Mouse (Mus musculus) midbrain, embryonic 13.5 days (tissue): Measurements from ENCODE around the gene Asxl1. TPM values are rescaled to one million over a fixed set of nuclear protein-coding genes. Genes with fewer than 3 reads are reported as not detected.

ENCODE experiments used
- ATAC-seq: fragments of 200-750 bp; cut with Nextera tagmentation; 2 replicates; pipeline ENCODE4 v1.8.0; 2017; ENCODE audit warnings: mild to moderate bottlenecking, moderate TSS enrichment, moderate library complexity
- H3K27ac ChIP-seq: fragments of 300-500 bp; sonication (generic); 2 replicates; pipeline ENCODE4 v1.5.1; 2015; ENCODE audit warnings: inconsistent platforms, mild to moderate bottlenecking, moderate library complexity
- H3K27me3 ChIP-seq: fragments of 300-500 bp; sonication (generic); 2 replicates; pipeline ENCODE4 v1.6.1; 2015; ENCODE audit warnings: mild to moderate bottlenecking, inconsistent platforms
- H3K36me3 ChIP-seq: fragments of 300-500 bp; sonication (generic); 2 replicates; pipeline ENCODE4 v1.6.1; 2015; ENCODE audit warnings: mild to moderate bottlenecking, inconsistent platforms
- H3K4me1 ChIP-seq: fragments of 300-500 bp; sonication (generic); replicated peaks from 2 replicates; pipeline ENCODE4 v1.6.1; 2015; ENCODE audit warnings: inconsistent platforms
- H3K4me2 ChIP-seq: fragments of 300-500 bp; sonication (generic); replicated peaks from 2 replicates; pipeline ENCODE4 v1.6.1; 2015; ENCODE audit warnings: moderate library complexity, mild to moderate bottlenecking, inconsistent platforms
- H3K4me3 ChIP-seq: fragments of 300-500 bp; sonication (generic); replicated peaks from 2 replicates; pipeline ENCODE4 v1.5.1; 2015; ENCODE audit warnings: mild to moderate bottlenecking, inconsistent platforms
- H3K9ac ChIP-seq: fragments of 300-500 bp; sonication (generic); replicated peaks from 2 replicates; pipeline ENCODE4 v1.6.1; 2015; ENCODE audit warnings: mild to moderate bottlenecking, inconsistent platforms
- H3K9me3 ChIP-seq: fragments of 300-500 bp; sonication (generic); 2 replicates; pipeline ENCODE4 v1.6.1; 2016; ENCODE audit warnings: mild to moderate bottlenecking, inconsistent platforms
- WGBS: fragments of 180-500 bp; shearing (Covaris S2); methylation state at CpG from one replicate; pipeline ENCODE4 v1.1.7; 2015; 5-methylcytosine and 5-hydroxymethylcytosine counted together
- polyA plus RNA-seq: library from polyadenylated mRNA; unstranded; fragments of >200 nt; fragmentation: Nextera tagmentation; extraction: Ambion mirVana; gene quantifications from 2 replicates; pipeline ENCODE4 v1.2.1, GENCODE M21; 2015

Gene Asxl1
- polyA plus RNA-seq, 1 experiment from 2014 or later, result 10.4 TPM

- H3K36me3 ChIP-seq, result peaks cover 60% of the 10 kb centered on the region
- H3K27me3 ChIP-seq, result no peaks in the 10 kb centered on the region
- H3K9me3 ChIP-seq, result no peaks in the 10 kb centered on the region
- peaks cover 70% of the 10 kb centered on the region for H3K4me1 ChIP-seq
- H3K4me3 ChIP-seq, result no peak overlapping the region
- no peak overlapping the region for H3K9ac ChIP-seq
- no peak overlapping the region for H3K4me2 ChIP-seq
- 13% methylated on average over 9 of the region's 9 CpGs for WGBS
- no peak for ATAC-seq
- 0 out of 2 replicates have a peak overlapping the region, but pooled peaks have one; percentile 1 for H3K27ac ChIP-seq
Measured at GRCm38 (mm10) chr2:153434880-153435831, 89.5 kb downstream of the Asxl1 start.

- Histone ChIP-seq H3K9ac (no peak overlapping the region; the same call in 1 of the 2 replicates), H3K27me3 (no peaks in the 10 kb centered on the region), H3K27ac (peak overlapping the region; percentile 19), H3K4me2 (peak overlapping the region; percentile 11; the same call in 1 of the 2 replicates), H3K9me3 (no peaks in the 10 kb centered on the region), H3K36me3 (peaks cover 44% of the 10 kb centered on the region), H3K4me1 (peaks cover 86% of the 10 kb centered on the region), H3K4me3 (no peak overlapping the region)
- 53% methylated on average over 6 of the region's 6 CpGs for WGBS
- ATAC-seq, result no peak
Measured at GRCm38 (mm10) chr2:153436641-153437305, 91.1 kb downstream of the Asxl1 start.

DNA sequence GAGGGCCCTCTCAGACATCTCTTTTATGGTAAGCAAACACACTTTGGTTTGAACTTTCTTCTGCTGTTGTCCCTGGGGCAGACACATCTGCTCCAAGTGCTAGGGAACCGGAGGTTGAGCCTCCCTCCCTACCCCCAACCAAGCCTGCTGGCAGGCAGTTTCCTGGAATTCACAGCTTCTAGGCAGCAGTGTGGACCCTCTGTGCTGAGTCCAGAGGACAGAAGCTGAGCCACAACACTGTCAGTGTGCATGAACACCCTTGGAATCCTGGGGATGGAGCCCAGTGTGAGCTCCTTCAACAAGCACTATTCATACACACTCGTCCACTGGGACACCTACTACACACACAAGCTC is 91.7 kb downstream of the Asxl1 start:
- 44% methylated on average over 2 of the region's 2 CpGs for WGBS
- Histone ChIP-seq H3K4me2 (peak overlapping the region; percentile 11), H3K9ac (no peak overlapping the region; the same call in 1 of the 2 replicates), H3K27me3 (no peaks in the 10 kb centered on the region), H3K9me3 (no peaks in the 10 kb centered on the region), H3K4me3 (no peak overlapping the region), H3K4me1 (peaks cover 90% of the 10 kb centered on the region), H3K27ac (peak overlapping the region; percentile 19), H3K36me3 (peaks cover 39% of the 10 kb centered on the region)
- no peak for ATAC-seq

- peaks cover 67% of the 10 kb centered on the region for H3K4me1 ChIP-seq
- WGBS, result 81% methylated on average over 2 of the region's 2 CpGs
- no peaks in the 10 kb centered on the region for H3K9me3 ChIP-seq
- peak overlapping the region; percentile 97; the same call in 1 of the 2 replicates for H3K9ac ChIP-seq
- H3K4me2 ChIP-seq, result peak overlapping the region; percentile 92
- peaks cover 9% of the 10 kb centered on the region for H3K36me3 ChIP-seq
- no peaks in the 10 kb centered on the region for H3K27me3 ChIP-seq
- H3K4me3 ChIP-seq, result 0 out of 2 replicates have a peak overlapping the region, but pooled peaks have one; percentile 95
- ATAC-seq, result no peak
- H3K27ac ChIP-seq, result 0 out of 2 replicates have a peak overlapping the region, but pooled peaks have one; percentile 4
Measured at GRCm38 (mm10) chr2:153440755-153441154, 95.1 kb downstream of the Asxl1 start.

GRCm38 (mm10) chr2:153441228-153441627 is 95.6 kb downstream of the Asxl1 start:
- Histone ChIP-seq H3K27me3 (no peaks in the 10 kb centered on the region), H3K9me3 (no peaks in the 10 kb centered on the region), H3K4me2 (peak overlapping the region; percentile 92), H3K4me3 (peak overlapping the region; percentile 95; the same call in 1 of the 2 replicates), H3K4me1 (peaks cover 62% of the 10 kb centered on the region), H3K9ac (peak overlapping the region; percentile 97; the same call in 1 of the 2 replicates), H3K27ac (0 out of 2 replicates have a peak overlapping the region, but pooled peaks have one; percentile 4), H3K36me3 (peaks cover 4% of the 10 kb centered on the region; the same call in 1 of the 2 replicates)
- WGBS, result 42% methylated on average over 3 of the region's 3 CpGs
- no peak for ATAC-seq

GRCm38 (mm10) chr2:153442720-153443119 is 97.1 kb downstream of the Asxl1 start:
- no peaks in the 10 kb centered on the region for H3K9me3 ChIP-seq
- WGBS, result 1% methylated on average over 5 of the region's 5 CpGs

GRCm38 (mm10) chr2:153443434-153444240 is 98.0 kb downstream of the Asxl1 start:
- H3K27ac ChIP-seq, result peak overlapping the region; percentile 98
- H3K27me3 ChIP-seq, result no peaks in the 10 kb centered on the region
- no peaks in the 10 kb centered on the region for H3K9me3 ChIP-seq
- H3K4me2 ChIP-seq, result peak overlapping the region; percentile 92
- peaks cover 43% of the 10 kb centered on the region for H3K4me1 ChIP-seq
- peak; percentile 69 for ATAC-seq
- no peaks in the 10 kb centered on the region for H3K36me3 ChIP-seq
- peak overlapping the region; percentile 97 for H3K9ac ChIP-seq
- H3K4me3 ChIP-seq, result peak overlapping the region; percentile 95
- WGBS, result under 1% methylated on average over 40 of the region's 59 CpGs

More at GRCm38 (mm10) chr2:153442720-153443119, 97.1 kb downstream of the Asxl1 start:
- ATAC-seq, result no peak
- Histone ChIP-seq H3K4me1 (peaks cover 53% of the 10 kb centered on the region), H3K9ac (peak overlapping the region; percentile 97), H3K4me3 (peak overlapping the region; percentile 95), H3K27me3 (no peaks in the 10 kb centered on the region), H3K36me3 (no peaks in the 10 kb centered on the region), H3K4me2 (peak overlapping the region; percentile 92), H3K27ac (peak overlapping the region; percentile 98)

DNA sequence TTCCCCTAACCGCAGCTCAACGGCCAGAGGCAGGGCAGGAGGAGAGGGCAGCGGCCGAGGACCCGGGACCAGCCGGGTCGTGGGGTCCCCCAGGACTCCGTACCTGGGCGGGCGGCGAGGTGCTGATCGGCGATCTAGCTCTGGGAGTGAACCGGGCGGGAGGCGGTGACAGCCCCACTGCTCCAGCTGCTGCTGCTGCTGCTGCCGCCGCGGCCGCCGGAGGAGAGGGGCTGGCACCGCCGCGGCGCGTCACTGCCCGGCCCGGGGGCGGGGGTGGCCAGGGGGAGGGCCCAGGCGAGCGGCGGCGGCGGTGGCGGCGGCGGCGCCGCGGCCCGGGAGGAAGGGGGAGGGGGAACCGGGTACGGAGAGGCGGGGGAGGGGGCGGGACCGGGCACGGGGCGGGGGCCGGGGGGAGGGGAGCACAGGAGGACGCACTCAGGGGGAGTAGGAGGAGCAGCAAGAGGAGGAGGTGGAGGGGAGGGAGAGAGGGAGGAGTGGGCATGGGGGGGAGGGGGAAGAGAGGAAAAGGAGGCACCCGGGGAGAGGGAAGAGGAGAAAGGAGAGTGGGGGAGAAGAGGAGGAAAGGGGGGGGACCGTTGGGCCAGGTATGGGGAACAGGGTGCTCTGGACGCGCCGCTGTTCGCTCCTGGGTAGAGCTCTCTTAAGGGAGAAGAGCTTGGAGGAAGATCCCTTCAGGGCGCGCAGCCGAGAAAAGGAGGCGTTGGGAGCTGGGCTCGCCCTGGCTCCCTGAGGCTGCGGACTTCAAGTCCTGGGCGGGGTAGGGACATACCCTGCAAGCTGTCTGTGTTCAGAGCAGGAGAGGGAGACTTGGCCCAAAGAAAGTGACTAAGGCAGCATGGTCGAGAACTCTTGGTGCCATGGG is 98.9 kb downstream of the Asxl1 start:
- Histone ChIP-seq H3K9ac (peak overlapping the region; percentile 97), H3K4me1 (peaks cover 40% of the 10 kb centered on the region), H3K4me2 (peak overlapping the region; percentile 92), H3K9me3 (no peaks in the 10 kb centered on the region), H3K27me3 (no peaks in the 10 kb centered on the region), H3K27ac (peak overlapping the region; percentile 98), H3K36me3 (no peaks in the 10 kb centered on the region), H3K4me3 (peak overlapping the region; percentile 95)
- ATAC-seq, result peak; percentile 71
- WGBS, result 2% methylated on average over 30 of the region's 64 CpGs

DNA sequence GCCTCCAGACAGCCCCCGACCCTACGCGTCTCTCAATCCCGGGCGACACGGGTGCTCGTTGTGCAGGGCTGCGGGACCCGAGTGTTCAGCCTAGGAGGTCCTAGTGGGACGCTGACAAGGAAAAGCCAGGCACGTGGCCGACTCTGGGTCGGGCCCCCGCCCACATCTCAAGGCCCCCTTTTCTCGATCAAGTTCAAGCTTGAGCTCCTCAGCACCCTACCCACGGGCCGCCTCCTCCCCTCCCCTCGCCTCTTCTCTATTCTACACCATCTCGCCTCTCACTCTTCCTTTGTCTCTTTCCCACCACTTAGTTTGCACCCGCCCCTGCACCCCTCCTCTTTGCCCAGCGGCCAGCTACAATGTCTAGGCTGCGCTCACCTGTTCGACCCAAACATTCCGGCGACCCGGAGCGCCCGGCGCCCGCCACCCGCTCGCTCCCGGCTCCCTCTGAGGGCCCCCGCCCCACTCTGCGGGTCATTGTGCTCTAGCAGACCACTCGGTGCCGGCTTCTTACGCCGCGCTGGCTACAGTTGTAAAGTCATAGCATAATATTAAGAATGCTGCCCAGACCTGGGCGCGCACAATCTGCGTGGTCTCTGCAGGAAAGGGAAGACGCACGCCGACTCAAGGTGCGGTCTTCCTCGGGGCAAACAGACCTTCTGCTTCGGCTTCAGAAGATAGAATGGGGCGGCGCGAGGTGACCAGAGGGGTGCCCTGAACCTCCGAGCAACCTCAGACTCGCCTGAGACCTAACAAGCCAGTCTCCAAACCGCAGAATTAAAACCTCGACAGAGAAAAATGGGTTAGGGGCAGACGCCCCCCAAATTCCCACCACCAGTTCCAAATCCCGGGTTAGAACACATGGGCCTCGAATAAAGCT is 99.7 kb downstream of the Asxl1 start:
- under 1% methylated on average over 59 of the region's 59 CpGs for WGBS
- Histone ChIP-seq H3K4me2 (peak overlapping the region; percentile 92), H3K4me3 (peak overlapping the region; percentile 95), H3K9me3 (no peaks in the 10 kb centered on the region), H3K9ac (peak overlapping the region; percentile 97), H3K36me3 (no peaks in the 10 kb centered on the region), H3K27ac (peak overlapping the region; percentile 98), H3K4me1 (peaks cover 35% of the 10 kb centered on the region), H3K27me3 (no peaks in the 10 kb centered on the region)
- ATAC-seq, result peak; percentile 70

DNA sequence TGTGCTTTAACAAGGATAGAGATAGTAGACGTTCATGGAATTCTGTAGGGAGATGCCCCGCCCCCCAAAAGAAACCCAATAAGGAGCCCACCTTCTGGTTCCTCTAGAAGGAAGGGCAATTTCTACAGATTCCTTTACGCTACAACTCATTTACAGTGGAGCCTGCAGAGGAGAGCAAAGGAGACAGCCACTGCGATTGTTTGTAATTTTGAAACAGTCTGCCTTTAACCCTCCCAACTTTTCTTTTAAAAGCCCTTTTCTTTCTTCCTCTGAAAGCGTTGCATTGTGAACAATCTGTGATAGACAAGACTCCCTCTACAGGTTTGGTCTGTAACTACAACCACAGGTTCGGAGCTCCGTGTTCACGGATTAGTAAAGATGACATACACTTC is 100.4 kb downstream of the Asxl1 start:
- H3K9ac ChIP-seq, result peak overlapping the region; percentile 97
- ATAC-seq, result no peak
- H3K36me3 ChIP-seq, result no peaks in the 10 kb centered on the region
- under 1% methylated on average over 8 of the region's 8 CpGs for WGBS
- H3K4me2 ChIP-seq, result peak overlapping the region; percentile 92
- no peaks in the 10 kb centered on the region for H3K9me3 ChIP-seq
- H3K4me3 ChIP-seq, result peak overlapping the region; percentile 95
- peak overlapping the region; percentile 98 for H3K27ac ChIP-seq
- H3K27me3 ChIP-seq, result no peaks in the 10 kb centered on the region
- peaks cover 28% of the 10 kb centered on the region for H3K4me1 ChIP-seq
